Mouse (Mus musculus): ENCODE results near the gene Ablim1.

- TF ChIP-seq CTCF (IDR thresholded peaks at IDR 0.05; ENCODE audit: low read depth) (peak; percentile 90), EP300 (optimal IDR thresholded peaks at IDR 0.05) (no peak)
Measured at GRCm38 (mm10) chr19:57161010-57161660, 153.6 kb downstream of the Ablim1 start.

All from stomach, postnatal 0 days (tissue).